Mouse (Mus musculus): ENCODE measurements around the gene Sik2. TPM values are rescaled to one million over a fixed set of nuclear protein-coding genes. Genes with fewer than 3 reads are reported as not detected.

The Sik2 gene
- polyA plus RNA-seq, 1 experiment from 2014 or later = 16.2 TPM

- Histone ChIP-seq H3K9ac (no peak overlapping the region), H3K36me3 (replicated peaks) (peaks cover 12% of the 10 kb centered on the region), H3K27me3 (0 out of 2 replicates have a peak, but pooled peaks cover 7% of the 10 kb centered on the region), H3K4me1 (peaks cover 26% of the 10 kb centered on the region), H3K9me3 (no peaks in the 10 kb centered on the region), H3K4me3 (replicated peaks) (no peak overlapping the region), H3K4me2 (no peak overlapping the region), H3K27ac (no peak overlapping the region)
- no peak for ATAC-seq (ENCODE audit: low FRiP score)
- WGBS = 88% methylated on average over 5 of the region's 5 CpGs
These were observed 153.6 kb downstream of the Sik2 start for GRCm38 (mm10) chr9:50855133-50855766.

GRCm38 (mm10) chr9:50854376-50854775, 154.5 kb downstream of the Sik2 start:
- Histone ChIP-seq H3K9ac (no peak overlapping the region), H3K27me3 (0 out of 2 replicates have a peak, but pooled peaks cover 7% of the 10 kb centered on the region), H3K9me3 (no peaks in the 10 kb centered on the region), H3K27ac (no peak overlapping the region), H3K36me3 (replicated peaks) (peaks cover 3% of the 10 kb centered on the region), H3K4me1 (peaks cover 29% of the 10 kb centered on the region), H3K4me2 (no peak overlapping the region), H3K4me3 (replicated peaks) (no peak overlapping the region)
- no peak for ATAC-seq (ENCODE audit: low FRiP score)
- 76% methylated on average over 8 of the region's 8 CpGs for WGBS

- WGBS = 77% methylated on average over 17 of the region's 17 CpGs
These were observed 156.1 kb downstream of the Sik2 start for GRCm38 (mm10) chr9:50852634-50853349.

GRCm38 (mm10) chr9:50850713-50851112, 158.2 kb downstream of the Sik2 start:
- H3K4me3 ChIP-seq (replicated peaks) = no peak overlapping the region
- no peak for ATAC-seq (ENCODE audit: low FRiP score)
- H3K9me3 ChIP-seq = no peaks in the 10 kb centered on the region
- no peak overlapping the region for H3K9ac ChIP-seq
- H3K4me1 ChIP-seq = peaks cover 13% of the 10 kb centered on the region
- WGBS = 36% methylated on average over 8 of the region's 8 CpGs
- H3K36me3 ChIP-seq (replicated peaks) = no peaks in the 10 kb centered on the region
- no peak overlapping the region for H3K4me2 ChIP-seq
- 0 out of 2 replicates have a peak, but pooled peaks cover 7% of the 10 kb centered on the region for H3K27me3 ChIP-seq
- H3K27ac ChIP-seq = no peak overlapping the region

More at GRCm38 (mm10) chr9:50852634-50853349, 156.1 kb downstream of the Sik2 start:
- 0 out of 2 replicates have a peak, but pooled peaks cover 7% of the 10 kb centered on the region for H3K27me3 ChIP-seq
- no peak overlapping the region for H3K9ac ChIP-seq
- H3K27ac ChIP-seq = 0 out of 2 replicates have a peak overlapping the region, but pooled peaks have one; percentile 25
- no peak overlapping the region for H3K4me2 ChIP-seq
- H3K4me3 ChIP-seq (replicated peaks) = no peak overlapping the region
- no peaks in the 10 kb centered on the region for H3K9me3 ChIP-seq
- H3K36me3 ChIP-seq (replicated peaks) = no peaks in the 10 kb centered on the region
- H3K4me1 ChIP-seq = peaks cover 22% of the 10 kb centered on the region
- no peak for ATAC-seq (ENCODE audit: low FRiP score)

- Histone ChIP-seq H3K36me3 (replicated peaks) (no peaks in the 10 kb centered on the region), H3K9me3 (no peaks in the 10 kb centered on the region), H3K27ac (no peak overlapping the region), H3K9ac (no peak overlapping the region; the same call in 1 of the 2 replicates), H3K27me3 (0 out of 2 replicates have a peak, but pooled peaks cover 7% of the 10 kb centered on the region), H3K4me3 (replicated peaks) (no peak overlapping the region), H3K4me1 (peaks cover 13% of the 10 kb centered on the region), H3K4me2 (no peak overlapping the region)
- WGBS = 17% methylated on average over 11 of the region's 11 CpGs
- no peak for ATAC-seq (ENCODE audit: low FRiP score)
These were observed 158.6 kb downstream of the Sik2 start for GRCm38 (mm10) chr9:50850271-50850670.

- H3K4me2 ChIP-seq = no peak overlapping the region
- 82% methylated on average over 9 of the region's 9 CpGs for WGBS
- no peak for ATAC-seq (ENCODE audit: low FRiP score)
- H3K4me3 ChIP-seq (replicated peaks) = no peak overlapping the region
- 0 out of 2 replicates have a peak, but pooled peaks cover 7% of the 10 kb centered on the region for H3K27me3 ChIP-seq
- no peaks in the 10 kb centered on the region for H3K9me3 ChIP-seq
- peaks cover 2% of the 10 kb centered on the region; the same call in 1 of the 2 replicates for H3K36me3 ChIP-seq (replicated peaks)
- no peak overlapping the region for H3K27ac ChIP-seq
- H3K9ac ChIP-seq = no peak overlapping the region
- H3K4me1 ChIP-seq = peaks cover 13% of the 10 kb centered on the region
These were observed 159.1 kb downstream of the Sik2 start for GRCm38 (mm10) chr9:50849755-50850154.

- Histone ChIP-seq H3K27ac (no peak overlapping the region), H3K9ac (no peak overlapping the region), H3K9me3 (no peaks in the 10 kb centered on the region), H3K4me1 (peaks cover 13% of the 10 kb centered on the region), H3K4me2 (no peak overlapping the region), H3K4me3 (replicated peaks) (no peak overlapping the region), H3K27me3 (0 out of 2 replicates have a peak, but pooled peaks cover 7% of the 10 kb centered on the region), H3K36me3 (replicated peaks) (peaks cover 7% of the 10 kb centered on the region; the same call in 1 of the 2 replicates)
- 23% methylated on average over 8 of the region's 8 CpGs for WGBS
- peak; percentile 76 for ATAC-seq (ENCODE audit: low FRiP score)
These were observed 159.6 kb downstream of the Sik2 start for GRCm38 (mm10) chr9:50849249-50849648.

GRCm38 (mm10) chr9:50848821-50849220, 160.1 kb downstream of the Sik2 start:
- no peak overlapping the region for H3K27ac ChIP-seq
- no peak for ATAC-seq (ENCODE audit: low FRiP score)
- 65% methylated on average over 5 of the region's 5 CpGs for WGBS

GRCm38 (mm10) chr9:50847606-50848368, 161.1 kb downstream of the Sik2 start:
- H3K27ac ChIP-seq = no peak overlapping the region
- H3K4me1 ChIP-seq = peaks cover 8% of the 10 kb centered on the region
- 74% methylated on average over 12 of the region's 12 CpGs for WGBS
- H3K4me3 ChIP-seq (replicated peaks) = no peak overlapping the region
- H3K36me3 ChIP-seq (replicated peaks) = peaks cover 12% of the 10 kb centered on the region
- ATAC-seq (ENCODE audit: low FRiP score) = no peak
- 0 out of 2 replicates have a peak, but pooled peaks cover 7% of the 10 kb centered on the region for H3K27me3 ChIP-seq
- H3K9me3 ChIP-seq = no peaks in the 10 kb centered on the region
- no peak overlapping the region for H3K4me2 ChIP-seq
- H3K9ac ChIP-seq = no peak overlapping the region

More at GRCm38 (mm10) chr9:50848821-50849220, 160.1 kb downstream of the Sik2 start:
- no peak overlapping the region for H3K4me3 ChIP-seq (replicated peaks)
- H3K9ac ChIP-seq = no peak overlapping the region
- H3K4me1 ChIP-seq = peaks cover 13% of the 10 kb centered on the region
- no peaks in the 10 kb centered on the region for H3K9me3 ChIP-seq
- no peak overlapping the region for H3K4me2 ChIP-seq
- peaks cover 8% of the 10 kb centered on the region for H3K36me3 ChIP-seq (replicated peaks)
- 0 out of 2 replicates have a peak, but pooled peaks cover 7% of the 10 kb centered on the region for H3K27me3 ChIP-seq

- no peak overlapping the region for H3K4me3 ChIP-seq (replicated peaks)
These were observed 161.7 kb downstream of the Sik2 start for GRCm38 (mm10) chr9:50847133-50847532.

GRCm38 (mm10) chr9:50845547-50845946, 163.3 kb downstream of the Sik2 start:
- Histone ChIP-seq H3K9me3 (no peaks in the 10 kb centered on the region), H3K4me1 (peaks cover 6% of the 10 kb centered on the region), H3K4me3 (replicated peaks) (no peak overlapping the region), H3K27ac (no peak overlapping the region), H3K27me3 (0 out of 2 replicates have a peak, but pooled peaks cover 3% of the 10 kb centered on the region), H3K4me2 (no peak overlapping the region), H3K9ac (no peak overlapping the region), H3K36me3 (replicated peaks) (peaks cover 14% of the 10 kb centered on the region)
- WGBS = 80% methylated on average over 9 of the region's 9 CpGs
- ATAC-seq (ENCODE audit: low FRiP score) = no peak

More at GRCm38 (mm10) chr9:50847133-50847532, 161.7 kb downstream of the Sik2 start:
- H3K9me3 ChIP-seq = no peaks in the 10 kb centered on the region
- no peak for ATAC-seq (ENCODE audit: low FRiP score)
- H3K9ac ChIP-seq = no peak overlapping the region
- H3K27ac ChIP-seq = no peak overlapping the region
- H3K36me3 ChIP-seq (replicated peaks) = peaks cover 14% of the 10 kb centered on the region
- peaks cover 6% of the 10 kb centered on the region for H3K4me1 ChIP-seq
- H3K4me2 ChIP-seq = no peak overlapping the region
- H3K27me3 ChIP-seq = 0 out of 2 replicates have a peak, but pooled peaks cover 7% of the 10 kb centered on the region
- WGBS = 91% methylated on average over 6 of the region's 6 CpGs

GRCm38 (mm10) chr9:50845081-50845480, 163.8 kb downstream of the Sik2 start, which contains the start of gene Ppp2r1b:
Gene Ppp2r1b (plus strand): TSS chr9:50845301.
- 93% methylated on average over 3 of the region's 3 CpGs for WGBS
- H3K4me3 ChIP-seq (replicated peaks) = no peak within 1 kb of the TSS
- no peak within 1 kb of the TSS for H3K27ac ChIP-seq
- no peaks in the 10 kb centered on the region for H3K27me3 ChIP-seq
- no peak for ATAC-seq (ENCODE audit: low FRiP score)
- no peak within 1 kb of the TSS for H3K9ac ChIP-seq
- no peaks in the 10 kb centered on the region for H3K9me3 ChIP-seq
- H3K36me3 ChIP-seq (replicated peaks) = peaks cover 14% of the 10 kb centered on the region
- no peak within 1 kb of the TSS for H3K4me2 ChIP-seq
- peaks cover under 1% of the 10 kb centered on the region; the same call in 1 of the 2 replicates for H3K4me1 ChIP-seq

Measured in forebrain, embryonic 12.5 days (tissue).